Mouse (Mus musculus): ENCODE measurements around the gene Fto.

Gene Fto

DNA sequence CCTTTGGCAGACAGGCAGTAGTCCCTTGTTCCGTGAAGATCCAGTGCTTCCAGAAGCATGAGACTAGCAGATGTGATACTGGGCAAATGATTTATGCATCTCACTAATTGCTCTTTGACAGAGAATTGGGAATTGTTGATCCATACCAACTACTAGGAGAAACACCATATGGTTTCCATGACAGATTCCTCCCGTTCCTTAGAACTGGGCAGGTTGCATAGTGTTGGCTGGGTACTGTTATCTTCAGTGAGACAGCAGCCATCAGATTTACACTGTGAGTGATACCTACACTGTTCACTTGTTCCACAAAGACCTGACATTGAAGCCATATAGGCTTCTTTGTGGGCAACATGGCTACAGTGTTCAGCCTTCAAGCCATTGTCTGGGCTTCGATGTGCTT lies 191.0 kb downstream of the Fto start:
- DNase-seq: no peak

DNA sequence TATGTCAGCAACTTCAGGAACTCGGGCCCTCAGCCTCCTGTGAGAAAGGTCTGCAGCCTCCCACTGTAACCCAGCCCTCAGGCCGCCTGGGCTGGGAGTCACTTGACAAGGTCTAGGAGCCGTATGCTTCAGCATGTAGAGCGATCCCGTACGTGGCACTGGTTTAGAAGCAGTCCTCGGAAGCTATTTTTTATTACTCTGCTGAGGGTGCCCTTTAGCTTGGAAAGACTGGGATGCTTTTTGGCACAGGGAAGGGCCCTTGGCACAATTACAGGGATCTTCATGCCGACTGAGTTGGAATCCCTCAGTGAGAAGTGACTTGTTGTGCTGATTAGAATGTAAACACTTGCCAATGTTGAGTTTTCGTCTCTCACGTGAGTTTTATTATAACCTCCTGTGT lies 191.6 kb downstream of the Fto start:
- peak; percentile 63 to 80 for DNase-seq

- no peak for DNase-seq
Measured at GRCm38 (mm10) chr8:91505411-91505954, 192.2 kb downstream of the Fto start.

DNA sequence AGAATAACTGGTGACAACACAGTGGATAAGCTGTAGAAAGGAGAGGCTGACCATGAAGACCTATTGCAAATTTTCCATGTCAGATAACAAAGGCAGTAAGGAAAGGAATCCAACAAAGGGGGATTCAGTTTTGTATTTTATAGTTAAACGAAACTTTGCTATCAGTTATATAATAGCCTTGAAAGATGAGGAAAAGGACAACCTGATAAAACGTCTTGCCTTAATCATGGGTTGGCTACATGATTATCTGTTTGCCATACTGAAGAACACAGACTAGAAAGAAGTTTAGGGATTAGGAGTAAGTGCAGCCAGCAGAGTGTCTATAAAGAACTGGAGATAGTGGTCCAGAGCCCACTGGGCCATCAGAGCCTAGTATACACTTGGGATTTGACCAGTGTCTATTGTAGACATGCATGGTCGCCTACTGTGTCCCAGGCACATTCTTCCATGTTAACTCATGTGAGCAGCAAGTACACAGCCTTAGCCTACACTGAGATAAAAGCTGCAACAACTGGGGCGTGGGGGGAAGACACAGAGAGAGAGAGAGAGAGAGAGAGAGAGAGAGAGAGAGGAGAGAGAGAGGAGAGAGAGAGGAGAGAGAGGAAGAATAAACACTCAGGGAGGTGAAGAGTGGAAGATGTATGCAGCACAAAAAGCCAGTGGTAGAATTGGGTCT lies 192.8 kb downstream of the Fto start:
- no peak for DNase-seq

GRCm38 (mm10) chr8:91506682-91507257 lies 193.4 kb downstream of the Fto start:
- DNase-seq: no peak

DNA sequence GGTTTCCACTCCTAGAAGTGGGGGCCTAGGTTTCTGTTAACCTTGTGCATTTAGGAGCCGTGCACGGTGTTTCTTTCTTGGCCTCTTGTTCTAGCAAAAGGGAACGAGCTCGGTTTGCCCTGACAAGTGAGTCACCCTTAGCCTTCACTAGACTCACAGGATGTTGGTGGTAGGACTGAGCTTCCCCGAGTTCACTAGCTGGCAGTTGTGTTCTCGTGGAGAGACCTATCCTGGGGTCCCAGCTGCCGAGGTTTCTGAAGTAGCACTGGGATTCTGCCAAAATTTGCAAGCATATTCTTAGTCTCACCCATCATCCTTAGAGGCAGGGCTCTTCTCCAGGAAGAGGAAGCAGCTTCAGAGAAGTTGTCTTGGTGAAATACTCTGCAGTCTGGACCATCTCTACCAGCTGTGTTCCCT lies 194.4 kb downstream of the Fto start:
- no peak for DNase-seq

GRCm38 (mm10) chr8:91508284-91508683 lies 195.0 kb downstream of the Fto start:
- DNase-seq: no peak

DNA sequence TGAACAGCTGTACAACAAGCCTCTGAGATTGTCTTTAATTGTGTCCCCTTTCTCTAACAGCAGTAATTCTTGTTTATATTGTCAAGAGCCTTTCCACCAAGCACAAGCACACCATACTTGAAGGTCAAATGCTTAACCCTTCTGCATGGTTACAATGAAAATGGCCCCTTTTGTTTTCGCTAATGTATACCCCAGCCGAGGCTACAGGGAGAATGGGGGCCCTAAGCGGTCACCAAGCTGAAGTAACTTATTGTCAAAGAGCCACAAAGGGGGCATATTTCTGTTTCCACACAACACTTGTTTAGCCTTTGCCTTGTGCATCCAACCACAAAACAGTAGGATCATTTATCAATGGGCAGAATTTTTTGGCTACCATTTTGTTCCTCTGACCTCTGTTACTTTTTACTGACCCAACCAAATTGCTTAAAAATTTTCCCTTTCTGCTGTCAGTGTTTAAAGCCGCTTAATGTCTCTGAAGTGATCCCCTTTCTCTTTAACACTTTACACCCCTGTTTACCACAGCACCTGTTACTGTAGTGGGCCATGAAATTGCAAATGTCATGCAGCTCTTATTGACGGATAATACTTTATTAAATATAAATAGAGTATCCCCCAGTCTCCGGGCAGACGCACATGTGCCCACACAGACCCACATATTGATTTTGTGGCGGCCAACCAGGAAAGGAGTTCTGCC lies 196.0 kb downstream of the Fto start:
- DNase-seq: no peak

DNA sequence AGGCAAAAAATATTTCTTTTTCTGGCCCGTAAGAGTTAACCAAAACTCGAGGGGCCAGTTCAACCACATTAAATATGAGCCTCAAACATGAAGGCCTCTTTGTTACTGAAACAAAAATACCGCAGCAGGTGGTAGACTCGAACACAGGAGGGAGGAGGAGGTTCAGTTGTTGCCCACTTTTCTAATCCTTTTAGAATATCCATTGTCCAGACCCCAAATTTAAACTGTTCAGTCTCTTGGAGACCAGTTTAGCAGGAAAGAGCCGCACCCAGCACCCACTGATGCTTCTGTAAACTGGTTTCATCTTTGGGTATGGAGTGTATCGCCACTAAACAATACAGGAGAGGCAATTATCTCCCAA lies 196.6 kb downstream of the Fto start:
- DNase-seq: no peak

DNA sequence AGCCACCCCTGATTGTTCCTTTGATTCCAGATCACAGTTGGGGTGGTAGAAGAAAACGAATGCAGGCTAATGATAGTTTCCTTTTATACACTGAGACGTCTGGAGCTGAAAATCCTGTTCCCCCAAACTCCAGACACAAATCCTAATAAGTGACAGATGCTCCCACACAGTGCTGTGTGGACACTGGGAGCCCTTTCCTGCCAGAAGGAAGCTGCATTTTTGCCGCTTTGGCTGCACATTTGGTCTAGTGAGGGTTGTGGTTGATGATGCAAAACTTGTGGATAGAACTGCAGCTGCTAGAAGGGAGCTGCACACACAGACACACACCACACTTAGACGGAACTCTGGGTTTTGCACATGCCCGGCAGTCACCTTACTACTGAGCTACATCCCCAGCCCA lies 197.4 kb downstream of the Fto start:
- peak in 1 of 2 experiments; percentile 27 for DNase-seq

DNA sequence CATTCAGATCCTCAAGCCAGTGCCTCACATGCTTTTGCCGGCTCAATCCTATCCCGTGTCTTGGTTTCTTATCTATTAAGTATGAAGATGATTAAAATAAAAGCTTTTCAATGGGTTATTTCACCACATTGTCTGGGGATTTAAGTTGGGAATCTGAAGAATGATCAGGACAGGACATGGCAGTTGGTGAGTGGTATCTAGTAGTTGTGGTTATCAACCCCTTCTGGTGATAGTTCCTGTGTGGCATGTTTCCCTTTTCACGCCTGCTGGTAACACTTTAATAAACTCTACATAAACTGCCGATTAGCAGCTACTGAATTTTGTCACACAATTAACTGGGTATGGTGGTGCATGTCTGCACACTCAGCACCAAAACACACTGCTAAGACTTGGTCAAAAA lies 198.6 kb downstream of the Fto start:
- no peak for DNase-seq

DNA sequence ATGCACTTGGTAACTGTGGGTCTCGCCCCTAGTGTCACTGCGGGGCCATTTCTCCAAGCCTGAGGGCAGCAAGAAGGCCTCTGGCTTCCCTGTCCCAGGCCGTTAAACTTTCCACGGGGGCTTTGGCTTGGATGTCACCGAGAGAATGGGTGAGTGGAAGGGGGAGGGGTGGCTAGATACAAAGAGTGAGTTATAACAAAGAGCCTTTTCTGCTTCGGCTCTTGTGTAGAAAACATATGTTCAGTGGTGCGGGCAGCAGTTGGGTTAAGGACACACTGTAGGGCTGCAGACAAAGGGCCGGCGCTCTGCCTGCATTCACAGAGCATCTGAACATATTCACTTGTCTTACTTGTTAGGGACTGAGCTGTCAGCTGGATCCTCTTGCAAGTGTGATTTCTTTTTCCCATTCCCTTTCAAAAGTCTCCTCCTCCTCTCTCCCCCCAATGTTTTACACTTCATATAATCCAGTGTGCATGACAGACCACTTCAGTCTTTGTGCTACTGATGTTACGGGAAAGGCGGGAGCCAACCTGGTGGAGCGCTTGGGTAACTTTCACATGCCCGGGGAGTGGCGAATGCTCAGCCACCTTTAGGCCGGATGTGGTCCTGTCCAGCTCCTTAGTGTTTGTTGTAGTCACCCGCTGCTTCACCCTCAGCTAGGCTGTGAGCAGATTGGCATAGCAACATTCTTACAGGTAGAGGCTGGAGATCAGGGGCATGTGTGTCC lies 201.6 kb downstream of the Fto start:
- DNase-seq: no peak

DNA sequence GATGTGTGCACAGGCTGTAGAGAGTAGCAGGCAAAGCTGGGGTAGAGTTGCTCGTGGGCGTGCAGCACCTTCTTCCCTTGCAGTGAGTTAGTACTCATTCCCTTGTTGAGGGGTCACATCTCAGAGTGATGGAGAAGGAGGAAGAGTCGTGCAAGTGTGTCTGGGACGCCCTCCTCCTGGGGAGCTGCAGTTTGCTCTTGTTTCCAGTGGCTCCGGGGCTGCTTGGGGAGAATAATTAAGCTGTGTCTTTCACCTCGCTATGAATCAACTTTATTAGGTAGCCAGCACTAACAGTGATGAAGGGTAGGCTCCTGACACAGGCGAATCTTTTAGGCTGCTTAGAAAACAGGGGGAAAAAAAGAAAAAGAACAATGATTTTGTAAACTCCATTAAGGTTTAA lies 203.1 kb downstream of the Fto start:
- no peak for DNase-seq

- no peak for DNase-seq
Measured at GRCm38 (mm10) chr8:91518085-91518484, 204.8 kb downstream of the Fto start.

GRCm38 (mm10) chr8:91522201-91522600 lies 208.9 kb downstream of the Fto start:
- no peak for DNase-seq

DNA sequence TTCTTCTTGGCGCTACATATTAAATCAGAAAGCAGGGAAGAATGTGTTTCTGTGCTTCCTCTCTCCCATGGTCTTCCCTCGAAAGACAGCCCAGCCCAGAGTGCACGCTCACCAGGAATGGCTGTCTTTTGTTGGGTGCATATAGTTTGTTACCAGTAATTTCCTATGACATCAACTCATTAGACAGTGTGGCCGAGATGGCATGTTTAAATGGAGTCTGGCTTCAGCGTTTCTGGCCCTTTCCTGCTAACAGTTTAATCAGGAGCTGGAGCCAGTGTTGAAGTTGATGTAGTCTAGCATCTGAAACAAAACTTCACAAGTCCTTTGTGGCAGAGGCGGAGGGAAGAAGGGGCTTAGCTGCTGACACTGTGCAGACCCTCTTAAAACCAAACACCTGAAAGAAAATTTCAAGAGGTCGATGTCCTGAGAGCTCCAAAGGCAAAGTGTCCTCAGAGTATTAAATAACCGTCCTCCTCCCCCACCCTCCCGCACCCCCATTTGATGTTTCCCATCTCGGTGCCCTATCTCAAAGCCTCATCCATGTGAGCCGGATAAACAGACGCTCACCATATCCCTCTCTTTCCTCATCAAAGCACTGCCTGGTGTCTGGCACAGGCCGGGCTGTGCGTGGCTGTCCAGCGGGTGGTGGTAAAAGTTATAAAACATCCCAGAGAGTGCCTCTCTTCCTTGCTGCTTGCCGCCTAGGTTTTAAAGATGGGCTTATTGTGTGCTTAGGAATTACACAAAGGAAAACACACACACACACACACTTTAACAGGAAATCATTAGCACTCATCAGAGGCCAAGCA lies 210.9 kb downstream of the Fto start:
- no peak for DNase-seq

DNA sequence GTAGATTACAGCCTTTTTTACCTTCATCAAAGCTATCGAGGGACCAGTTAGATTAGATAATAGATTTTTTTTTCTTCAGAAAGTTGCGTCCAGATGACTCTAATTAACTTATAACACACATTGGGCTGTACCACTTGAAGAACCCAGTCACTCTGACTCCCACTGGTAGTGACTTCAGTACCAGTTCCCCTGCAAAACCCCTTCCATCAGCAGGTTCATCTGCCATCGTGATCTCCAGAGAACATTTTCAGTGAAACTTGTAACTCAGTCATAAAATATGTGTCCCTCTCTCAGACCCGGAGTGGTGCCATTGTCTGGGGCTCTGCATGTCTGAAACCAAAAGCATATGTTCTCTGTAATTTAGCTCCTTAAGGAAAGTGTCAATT lies 211.5 kb downstream of the Fto start:
- DNase-seq: no peak

DNA sequence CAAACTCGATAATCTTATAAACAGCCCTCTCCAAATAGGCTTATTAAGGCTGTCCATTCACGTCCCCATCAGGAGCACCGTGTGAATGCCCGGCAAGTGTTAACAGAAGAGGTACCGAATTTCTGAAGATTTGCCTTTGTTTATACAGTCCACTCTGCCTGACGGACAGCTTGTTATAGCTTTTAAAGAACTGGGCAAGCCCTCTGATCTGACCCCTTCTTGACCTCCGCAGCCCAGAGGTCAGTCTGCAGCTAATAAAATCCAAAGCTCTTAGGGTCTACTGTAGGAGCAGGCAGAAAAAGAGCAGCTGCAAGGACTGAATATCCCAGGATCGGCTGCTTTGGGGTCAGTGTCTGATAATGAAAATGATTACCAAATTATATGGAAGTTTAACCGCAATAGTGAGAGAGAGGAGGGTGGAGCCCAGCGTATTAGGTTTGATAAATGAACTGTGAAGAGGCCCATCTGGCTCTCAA lies 212.1 kb downstream of the Fto start:
- no peak for DNase-seq

- DNase-seq: peak; percentile 37 to 43
Measured at GRCm38 (mm10) chr8:91528967-91529366, 215.6 kb downstream of the Fto start.

- no peak for DNase-seq
Measured at GRCm38 (mm10) chr8:91529699-91530098, 216.4 kb downstream of the Fto start.

- no peak for DNase-seq
Measured at GRCm38 (mm10) chr8:91530656-91531055, 217.3 kb downstream of the Fto start.

GRCm38 (mm10) chr8:91531971-91532370 lies 218.6 kb downstream of the Fto start:
- peak; percentile 94 to 96 for DNase-seq

Data from cerebellum, postnatal 10 days (tissue).